Mouse (Mus musculus): ENCODE measurements at regions not wholly inside any gene's neighbourhood (a gene's known extent, or its start where the extent isn't known, plus 50 kb on each side); places are given as distances from the start of the nearest gene placed in this dataset.

GRCm38 (mm10) chr9:118404867-118405266 lies 73.1 kb upstream of the Eomes start:
- no peak for DNase-seq (ENCODE audit: low spot score in 2 of 2)

GRCm38 (mm10) chr9:118405926-118406518 lies 72.0 kb upstream of the Eomes start:
- no peak for DNase-seq (ENCODE audit: low spot score in 2 of 2)

DNA sequence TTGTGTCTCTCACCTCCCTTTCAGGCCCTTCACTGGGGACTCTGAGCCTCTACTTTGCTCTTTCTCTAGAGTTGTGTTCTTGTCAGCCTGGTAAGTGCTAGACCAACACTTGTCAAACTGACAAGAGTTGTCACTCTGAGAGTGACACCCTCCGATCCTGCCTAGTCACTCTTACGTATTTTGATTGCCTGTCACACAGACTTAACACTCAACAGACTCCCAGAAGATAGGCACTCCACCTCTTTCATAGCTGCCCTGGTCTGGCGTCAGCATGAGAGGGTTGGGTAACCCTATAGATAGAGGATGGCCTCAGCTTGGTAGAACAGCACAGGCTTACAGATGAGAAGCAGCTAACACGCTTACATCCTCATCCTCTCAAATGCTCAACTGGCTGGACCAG lies 62.0 kb upstream of the Eomes start:
- no peak for DNase-seq (ENCODE audit: low spot score in 2 of 2)

- DNase-seq (ENCODE audit: low spot score in 2 of 2): no peak
Measured at GRCm38 (mm10) chr9:118416475-118416874, 61.5 kb upstream of the Eomes start.

DNA sequence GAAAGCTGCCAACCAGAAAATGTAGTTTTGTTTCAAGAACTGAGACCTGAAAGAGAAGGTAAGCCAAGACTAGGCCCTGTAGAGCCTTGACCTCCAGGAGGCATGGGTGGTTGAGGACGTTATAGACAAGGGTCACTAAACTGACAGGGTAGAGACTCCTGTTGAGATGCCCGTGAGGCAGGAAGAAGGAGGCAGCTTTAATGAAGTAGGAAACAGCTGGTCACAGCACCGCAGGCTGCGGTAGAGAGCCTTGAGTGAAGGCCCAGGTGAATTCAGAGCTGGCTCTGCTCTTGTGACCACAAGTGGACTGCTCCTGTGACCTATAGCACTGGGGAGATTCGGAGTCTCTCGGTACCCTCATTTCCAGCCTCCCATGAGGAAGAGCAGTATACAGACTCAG lies 53.7 kb upstream of the Eomes start:
- no peak for DNase-seq (ENCODE audit: low spot score in 2 of 2)

All from cerebellum, postnatal 4 days (tissue).